Mouse (Mus musculus): ENCODE measurements at regions not wholly inside any gene's neighbourhood (a gene's known extent, or its start where the extent isn't known, plus 50 kb on each side); places are given as distances from the start of the nearest gene placed in this dataset.

GRCm38 (mm10) chr4:56143827-56144226 lies 596.0 kb upstream of the Gm26657 start:
- Histone ChIP-seq H3K27me3 (ENCODE audit: insufficient read depth, low read length) (no peaks in the 10 kb centered on the region), H3K4me1 (ENCODE audit: insufficient read depth) (no peaks in the 10 kb centered on the region), H3K9ac (no peak overlapping the region), H3K4me3 (ENCODE audit: low read depth, low read length) (no peak overlapping the region), H3K9me3 (ENCODE audit: low read depth, low read length) (no peaks in the 10 kb centered on the region), H3K36me3 (ENCODE audit: insufficient read depth) (no peaks in the 10 kb centered on the region), H3K4me2 (no peak overlapping the region), H3K27ac (ENCODE audit: low read depth) (no peak overlapping the region)
- ATAC-seq (ENCODE audit: insufficient read depth) (no peak), DNase-seq (no peak)
- WGBS, result 84% methylated on average over 2 of the region's 2 CpGs
- no peak for TF ChIP-seq CTCF (IDR thresholded peaks at IDR 0.05; ENCODE audit: low read depth)

DNA sequence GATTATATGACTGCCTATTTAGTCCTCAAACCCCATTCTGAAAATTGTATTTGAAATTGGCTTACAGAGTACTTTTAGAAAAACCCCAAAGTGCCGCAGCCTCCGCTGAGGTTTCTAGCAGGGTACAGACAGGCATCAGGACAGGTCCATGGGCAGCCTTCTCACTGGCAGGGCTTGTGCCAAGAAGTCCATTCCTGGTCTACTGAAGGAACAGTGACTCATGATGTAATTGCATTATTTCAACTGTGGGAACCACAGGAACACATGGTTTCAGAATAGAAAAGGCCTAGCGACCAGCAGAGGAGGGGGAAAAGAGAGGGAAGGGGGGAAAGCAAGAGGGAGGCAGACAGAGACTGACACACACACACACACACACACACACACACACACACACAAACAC lies 603.0 kb upstream of the Gm26657 start:
- WGBS, result 87% methylated on average over 3 of the region's 3 CpGs
- Histone ChIP-seq H3K9me3 (ENCODE audit: low read depth, low read length) (no peaks in the 10 kb centered on the region), H3K36me3 (ENCODE audit: insufficient read depth) (no peaks in the 10 kb centered on the region), H3K9ac (no peak overlapping the region), H3K27me3 (ENCODE audit: insufficient read depth, low read length) (no peaks in the 10 kb centered on the region), H3K4me2 (no peak overlapping the region), H3K4me3 (ENCODE audit: low read depth, low read length) (no peak overlapping the region), H3K4me1 (ENCODE audit: insufficient read depth) (no peaks in the 10 kb centered on the region), H3K27ac (ENCODE audit: low read depth) (no peak overlapping the region)
- ATAC-seq (ENCODE audit: insufficient read depth), result no peak
- DNase-seq, result no peak
- no peak for TF ChIP-seq CTCF (IDR thresholded peaks at IDR 0.05; ENCODE audit: low read depth)

- no peak for TF ChIP-seq CTCF (IDR thresholded peaks at IDR 0.05; ENCODE audit: low read depth)
- H3K9me3 ChIP-seq (ENCODE audit: low read depth, low read length), result no peaks in the 10 kb centered on the region
- H3K4me1 ChIP-seq (ENCODE audit: insufficient read depth), result no peaks in the 10 kb centered on the region
- WGBS, result 80% methylated on average over 5 of the region's 5 CpGs
- no peak overlapping the region for H3K4me2 ChIP-seq
- no peaks in the 10 kb centered on the region for H3K36me3 ChIP-seq (ENCODE audit: insufficient read depth)
- H3K27ac ChIP-seq (ENCODE audit: low read depth), result no peak overlapping the region
- no peak overlapping the region for H3K9ac ChIP-seq
- no peak for ATAC-seq (ENCODE audit: insufficient read depth)
- DNase-seq, result no peak
- no peak overlapping the region for H3K4me3 ChIP-seq (ENCODE audit: low read depth, low read length)
- no peaks in the 10 kb centered on the region for H3K27me3 ChIP-seq (ENCODE audit: insufficient read depth, low read length)
These were observed 602.1 kb upstream of the Klf4 start for GRCm38 (mm10) chr4:56134350-56134749.

- H3K9ac ChIP-seq, result no peak overlapping the region
- TF ChIP-seq CTCF (IDR thresholded peaks at IDR 0.05; ENCODE audit: low read depth), result no peak
- no peaks in the 10 kb centered on the region for H3K9me3 ChIP-seq (ENCODE audit: low read depth, low read length)
- DNase-seq (no peak), ATAC-seq (ENCODE audit: insufficient read depth) (no peak)
- H3K4me1 ChIP-seq (ENCODE audit: insufficient read depth), result no peaks in the 10 kb centered on the region
- no peak overlapping the region for H3K27ac ChIP-seq (ENCODE audit: low read depth)
- no peak overlapping the region for H3K4me2 ChIP-seq
- H3K36me3 ChIP-seq (ENCODE audit: insufficient read depth), result no peaks in the 10 kb centered on the region
- H3K27me3 ChIP-seq (ENCODE audit: insufficient read depth, low read length), result no peaks in the 10 kb centered on the region
- 75% methylated on average over 8 of the region's 8 CpGs for WGBS
- H3K4me3 ChIP-seq (ENCODE audit: low read depth, low read length), result no peak overlapping the region
These were observed 595.6 kb upstream of the Klf4 start for GRCm38 (mm10) chr4:56127730-56128482.

- Histone ChIP-seq H3K4me2 (no peak overlapping the region), H3K4me3 (ENCODE audit: low read depth, low read length) (no peak overlapping the region), H3K4me1 (ENCODE audit: insufficient read depth) (no peaks in the 10 kb centered on the region), H3K36me3 (ENCODE audit: insufficient read depth) (no peaks in the 10 kb centered on the region), H3K9ac (no peak overlapping the region), H3K27me3 (ENCODE audit: insufficient read depth, low read length) (no peaks in the 10 kb centered on the region), H3K9me3 (ENCODE audit: low read depth, low read length) (no peaks in the 10 kb centered on the region), H3K27ac (ENCODE audit: low read depth) (no peak overlapping the region)
- ATAC-seq (ENCODE audit: insufficient read depth), result no peak
- DNase-seq, result peak; percentile 36
- no peak for TF ChIP-seq CTCF (IDR thresholded peaks at IDR 0.05; ENCODE audit: low read depth)
These were observed 592.2 kb upstream of the Klf4 start for GRCm38 (mm10) chr4:56124515-56124914.

DNA sequence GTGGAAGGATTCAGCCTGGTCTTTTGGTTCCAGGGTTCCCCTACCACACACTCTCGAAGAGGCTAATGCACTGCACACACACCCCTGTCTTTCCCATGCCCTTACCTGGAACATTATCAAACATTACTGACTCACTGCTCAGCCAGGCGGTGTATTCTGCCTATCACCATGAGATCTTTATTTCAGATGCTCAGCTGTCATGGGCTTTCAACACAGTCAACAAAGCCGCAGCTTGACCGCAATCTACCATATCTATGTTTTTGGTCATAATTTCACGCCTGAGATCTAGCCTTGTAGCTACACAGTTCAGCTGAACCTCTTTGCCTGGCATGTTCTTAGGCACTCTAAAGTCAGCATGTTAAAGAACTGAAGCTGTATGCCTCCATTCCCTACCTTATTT lies 589.9 kb upstream of the Klf4 start:
- Histone ChIP-seq H3K36me3 (ENCODE audit: insufficient read depth) (no peaks in the 10 kb centered on the region), H3K27ac (ENCODE audit: low read depth) (no peak overlapping the region), H3K9me3 (ENCODE audit: low read depth, low read length) (no peaks in the 10 kb centered on the region), H3K9ac (no peak overlapping the region), H3K4me1 (ENCODE audit: insufficient read depth) (no peaks in the 10 kb centered on the region), H3K4me3 (ENCODE audit: low read depth, low read length) (no peak overlapping the region), H3K4me2 (no peak overlapping the region), H3K27me3 (ENCODE audit: insufficient read depth, low read length) (no peaks in the 10 kb centered on the region)
- no peak for TF ChIP-seq CTCF (IDR thresholded peaks at IDR 0.05; ENCODE audit: low read depth)
- ATAC-seq (ENCODE audit: insufficient read depth), result no peak
- 93% methylated on average over 5 of the region's 5 CpGs for WGBS
- no peak for DNase-seq

DNA sequence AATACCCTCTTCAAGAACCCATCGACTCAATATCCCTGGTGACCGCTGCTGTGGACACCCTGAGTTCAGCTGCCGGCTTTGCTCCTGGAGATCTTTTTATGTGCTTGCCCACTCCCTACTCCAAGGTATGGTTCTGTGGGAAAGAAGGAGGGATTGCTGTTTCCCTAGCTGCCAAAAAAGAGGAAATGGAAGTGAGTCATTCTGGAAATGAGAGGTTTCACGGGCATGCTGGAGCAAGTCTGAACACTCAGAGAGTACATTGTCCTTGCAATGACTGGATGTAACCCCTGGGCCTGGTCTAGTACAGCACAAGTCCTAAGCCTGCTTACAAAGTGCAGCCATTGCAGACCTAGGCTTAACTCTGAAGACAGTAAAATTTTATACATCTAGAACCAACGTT lies 589.4 kb upstream of the Klf4 start:
- H3K4me1 ChIP-seq (ENCODE audit: insufficient read depth), result no peaks in the 10 kb centered on the region
- H3K4me2 ChIP-seq, result no peak overlapping the region
- no peak for ATAC-seq (ENCODE audit: insufficient read depth)
- no peak overlapping the region for H3K9ac ChIP-seq
- H3K27me3 ChIP-seq (ENCODE audit: insufficient read depth, low read length), result no peaks in the 10 kb centered on the region
- no peaks in the 10 kb centered on the region for H3K9me3 ChIP-seq (ENCODE audit: low read depth, low read length)
- no peak overlapping the region for H3K27ac ChIP-seq (ENCODE audit: low read depth)
- no peak for DNase-seq
- no peak for TF ChIP-seq CTCF (IDR thresholded peaks at IDR 0.05; ENCODE audit: low read depth)
- WGBS, result 85% methylated on average over 5 of the region's 5 CpGs
- H3K4me3 ChIP-seq (ENCODE audit: low read depth, low read length), result no peak overlapping the region
- H3K36me3 ChIP-seq (ENCODE audit: insufficient read depth), result no peaks in the 10 kb centered on the region

All from lung, embryonic 14.5 days (tissue).